Mouse (Mus musculus) small intestine, adult 2 months (tissue): ENCODE measurements around the gene Shkbp1. TPM values are rescaled to one million over a fixed set of nuclear protein-coding genes. Genes with fewer than 3 reads are reported as not detected.

ENCODE experiments used
- H3K27ac ChIP-seq: fragments of 200-500 bp; 2 replicates; pipeline ENCODE4 v1.5.1; 2012; ENCODE audit warnings: low read depth, low read length, control low read depth, inconsistent platforms; ENCODE audit not compliant: insufficient read depth
- H3K27me3 ChIP-seq: fragments of 200-500 bp; 2 replicates; pipeline ENCODE4 v1.6.1; 2012; ENCODE audit warnings: mild to moderate bottlenecking, moderate library complexity, low read length, inconsistent platforms; ENCODE audit not compliant: control insufficient read depth, insufficient read depth
- H3K36me3 ChIP-seq: fragments of 200-500 bp; 2 replicates; pipeline ENCODE4 v1.6.1; 2012; ENCODE audit warnings: mild to moderate bottlenecking, low read length, control low read depth, inconsistent platforms; ENCODE audit not compliant: control insufficient read depth, insufficient read depth
- H3K4me1 ChIP-seq: fragments of 200-500 bp; 2 replicates; pipeline ENCODE4 v1.6.1; 2012; ENCODE audit warnings: low read length, inconsistent platforms, mixed read lengths; ENCODE audit not compliant: control insufficient read depth, insufficient read depth, insufficient read length
- H3K4me3 ChIP-seq: fragments of 200-500 bp; 2 replicates; pipeline ENCODE4 v1.5.1; 2012; ENCODE audit warnings: low read depth, mild to moderate bottlenecking, control low read depth, inconsistent platforms, low read length, moderate library complexity
- CTCF ChIP-seq: fragments of 200-500 bp; IDR thresholded peaks from 2 replicates; pipeline ENCODE4 v1.5.1; 2012; ENCODE audit warnings: low read depth, mild to moderate bottlenecking, control low read depth, inconsistent platforms, low read length, moderate library complexity, mixed read lengths; ENCODE audit not compliant: insufficient replicate concordance, insufficient read length; ENCODE audit errors: extremely low read depth
- POLR2A ChIP-seq: fragments of 200-500 bp; IDR thresholded peaks from 2 replicates; pipeline ENCODE4 v1.6.1; 2012; ENCODE audit warnings: low read depth, mild to moderate bottlenecking, control low read depth, inconsistent platforms, low read length, moderate library complexity
- whole genome bisulfite sequencing: fragments of 180-500 bp; shearing (Covaris S2); methylation state at CpG from one replicate; pipeline ENCODE4 v1.1.7; 2018; 5-methylcytosine and 5-hydroxymethylcytosine counted together
- polyA plus RNA-seq: library from polyadenylated mRNA; depleted of rRNA; stranded (reverse); fragments of >200 nt; gene quantifications from 2 replicates; pipeline ENCODE4 v1.2.3, GENCODE M21; 2012

The Shkbp1 gene
- polyA plus RNA-seq, 1 experiment = 115 TPM

- peaks cover 67% of the 10 kb centered on the region for H3K27me3 ChIP-seq
- H3K4me3 ChIP-seq = no peak overlapping the region
- peaks cover 5% of the 10 kb centered on the region for H3K4me1 ChIP-seq
- no peaks in the 10 kb centered on the region for H3K36me3 ChIP-seq
- WGBS = 31% methylated on average over 21 of the region's 21 CpGs
- TF ChIP-seq POLR2A (no peak), CTCF (no peak)
- no peak overlapping the region for H3K27ac ChIP-seq
Measured at GRCm38 (mm10) chr7:27366082-27366844, 10.4 kb upstream of the Shkbp1 start.

GRCm38 (mm10) chr7:27364379-27364778 lies 8.6 kb upstream of the Shkbp1 start:
- Histone ChIP-seq H3K36me3 (no peaks in the 10 kb centered on the region), H3K4me1 (peaks cover 5% of the 10 kb centered on the region), H3K27ac (no peak overlapping the region), H3K4me3 (no peak overlapping the region), H3K27me3 (peaks cover 54% of the 10 kb centered on the region)
- TF ChIP-seq POLR2A (no peak), CTCF (no peak)
- WGBS = 8% methylated on average over 29 of the region's 29 CpGs

GRCm38 (mm10) chr7:27361283-27361946 lies 5.6 kb upstream of the Shkbp1 start:
- Histone ChIP-seq H3K36me3 (no peaks in the 10 kb centered on the region), H3K4me3 (peak overlapping the region; percentile 58), H3K27me3 (peaks cover 32% of the 10 kb centered on the region), H3K4me1 (peaks cover under 1% of the 10 kb centered on the region; the same call in 1 of the 2 replicates), H3K27ac (no peak overlapping the region)
- under 1% methylated on average over 52 of the region's 52 CpGs for WGBS
- no peak for TF ChIP-seq CTCF
- no peak for TF ChIP-seq POLR2A

GRCm38 (mm10) chr7:27360749-27361148 lies 4.9 kb upstream of the Shkbp1 start:
- peaks cover 25% of the 10 kb centered on the region for H3K27me3 ChIP-seq
- H3K4me3 ChIP-seq = no peak overlapping the region
- H3K27ac ChIP-seq = no peak overlapping the region
- WGBS = 48% methylated on average over 6 of the region's 6 CpGs
- peaks cover 3% of the 10 kb centered on the region; the same call in 1 of the 2 replicates for H3K4me1 ChIP-seq
- TF ChIP-seq POLR2A = no peak
- H3K36me3 ChIP-seq = no peaks in the 10 kb centered on the region

GRCm38 (mm10) chr7:27359706-27360358 lies 4.0 kb upstream of the Shkbp1 start:
- TF ChIP-seq POLR2A (no peak), CTCF (no peak)
- Histone ChIP-seq H3K27me3 (peaks cover 16% of the 10 kb centered on the region), H3K27ac (no peak overlapping the region), H3K36me3 (no peaks in the 10 kb centered on the region), H3K4me1 (peaks cover 3% of the 10 kb centered on the region; the same call in 1 of the 2 replicates), H3K4me3 (no peak overlapping the region)
- WGBS = 84% methylated on average over 9 of the region's 9 CpGs

- TF ChIP-seq POLR2A (no peak), CTCF (no peak)
Measured at GRCm38 (mm10) chr7:27359162-27359561, 3.3 kb upstream of the Shkbp1 start.

GRCm38 (mm10) chr7:27357595-27357978 lies 1.8 kb upstream of the Shkbp1 start:
- Histone ChIP-seq H3K27ac (peak overlapping the region; percentile 75), H3K36me3 (no peaks in the 10 kb centered on the region)

More at GRCm38 (mm10) chr7:27359162-27359561, 3.3 kb upstream of the Shkbp1 start:
- H3K27ac ChIP-seq = no peak overlapping the region
- H3K36me3 ChIP-seq = no peaks in the 10 kb centered on the region
- H3K27me3 ChIP-seq = peaks cover 10% of the 10 kb centered on the region
- peaks cover 3% of the 10 kb centered on the region; the same call in 1 of the 2 replicates for H3K4me1 ChIP-seq
- no peak overlapping the region for H3K4me3 ChIP-seq
- WGBS = 84% methylated on average over 2 of the region's 2 CpGs

More at GRCm38 (mm10) chr7:27357595-27357978, 1.8 kb upstream of the Shkbp1 start:
- H3K4me3 ChIP-seq = no peak overlapping the region
- TF ChIP-seq CTCF (no peak), POLR2A (no peak)
- 0 out of 2 replicates have a peak, but pooled peaks cover 3% of the 10 kb centered on the region for H3K27me3 ChIP-seq
- H3K4me1 ChIP-seq = peaks cover 3% of the 10 kb centered on the region; the same call in 1 of the 2 replicates
- 14% methylated on average over 3 of the region's 3 CpGs for WGBS
